Comparison of ENCODE assay signal across 8 mouse cellular contexts in genomic region chr13:21407969-21408804, GRCm38 (mm10). TPM values are rescaled to one million over a fixed set of nuclear protein-coding genes. Genes with fewer than 3 reads are reported as not detected.
A peak's percentile ranks its signal among the peaks of the same experiment; 100 is the strongest.
DNase-seq lines count a peak whose midpoint lies in the region; ATAC-seq and TF ChIP-seq lines count a peak whose summit lies in the region.

No protein-coding gene starts in this region.

- DNase-seq in adrenal gland, postnatal 36 days = peak; percentile 86 to 87
- DNase-seq in left cerebral cortex, postnatal 36 days (ENCODE audit: low spot score in 2 of 2) = peak; percentile 86 to 89
- peak; percentile 77 for DNase-seq in midbrain, embryonic 10.5 days (ENCODE audit: low spot score)
- DNase-seq in right cerebral cortex, postnatal 36 days (ENCODE audit: low spot score in 2 of 2) = peak; percentile 88 to 92
- peak; percentile 68 to 81 for DNase-seq in urinary bladder, postnatal 4 days (ENCODE audit: low spot score in 2 of 2)

- H3K9ac ChIP-seq in embryonic facial prominence, embryonic 12.5 days = peak overlapping the region; percentile 68
- peak overlapping the region; percentile 64 for H3K9ac ChIP-seq in intestine, postnatal 0 days (ENCODE audit: low read depth, low read length)

- 3% methylated on average over 27 of the region's 27 CpGs for WGBS in embryonic facial prominence, embryonic 12.5 days
- 2% methylated on average over 27 of the region's 27 CpGs for WGBS in intestine, postnatal 0 days
- WGBS in midbrain, embryonic 10.5 days = 4% methylated on average over 27 of the region's 27 CpGs

- no peaks in the 10 kb centered on the region; the same call in 1 of the 2 replicates for H3K4me1 ChIP-seq in embryonic facial prominence, embryonic 12.5 days
- 0 out of 2 replicates have a peak, but pooled peaks cover 5% of the 10 kb centered on the region for H3K4me1 ChIP-seq in intestine, postnatal 0 days (replicated peaks; ENCODE audit: control insufficient read depth, insufficient read depth, low read length)
- peaks cover 17% of the 10 kb centered on the region for H3K4me1 ChIP-seq in midbrain, embryonic 10.5 days

- no peak for TF ChIP-seq CTCF in intestine, postnatal 0 days (IDR thresholded peaks at IDR 0.05; ENCODE audit: low read depth)

- ATAC-seq in embryonic facial prominence, embryonic 12.5 days (ENCODE audit: insufficient number of reproducible peaks, insufficient read depth, low FRiP score, low TSS enrichment) = peak; percentile 91
- peak; percentile 93 for ATAC-seq in granulocyte monocyte progenitor cell, adult 5-6 weeks (replicated peaks; ENCODE audit: poor library complexity, severe bottlenecking)
- ATAC-seq in intestine, postnatal 0 days = peak; percentile 82

- H3K27ac ChIP-seq in embryonic facial prominence, embryonic 12.5 days = peak overlapping the region; percentile 65; the same call in 1 of the 2 replicates
- peak overlapping the region; percentile 62; the same call in 1 of the 2 replicates for H3K27ac ChIP-seq in intestine, postnatal 0 days (ENCODE audit: low read depth, low read length)
- peak overlapping the region; percentile 87 for H3K27ac ChIP-seq in midbrain, embryonic 10.5 days (replicated peaks)

- peak overlapping the region; percentile 49 for H3K4me3 ChIP-seq in embryonic facial prominence, embryonic 12.5 days
- H3K4me3 ChIP-seq in intestine, postnatal 0 days (ENCODE audit: low read depth, low read length) = peak overlapping the region; percentile 59
- H3K4me3 ChIP-seq in midbrain, embryonic 10.5 days = peak overlapping the region; percentile 60

- intact Hi-C loops in left cerebral cortex, postnatal 36 days (cut with DNase I) = loop anchor here (1.0 to 2.0 kb wide), 2 partner anchors 45 kb away; partner anchors contain the start of gene Zscan26

- no peaks in the 10 kb centered on the region for H3K36me3 ChIP-seq in embryonic facial prominence, embryonic 12.5 days
- no peaks in the 10 kb centered on the region for H3K36me3 ChIP-seq in intestine, postnatal 0 days (ENCODE audit: control insufficient read depth, insufficient read depth)
- no peaks in the 10 kb centered on the region for H3K36me3 ChIP-seq in midbrain, embryonic 10.5 days

- peak overlapping the region; percentile 63 for H3K4me2 ChIP-seq in embryonic facial prominence, embryonic 12.5 days (replicated peaks)
- peak overlapping the region; percentile 82 for H3K4me2 ChIP-seq in intestine, postnatal 0 days (replicated peaks; ENCODE audit: low read depth)

- no peaks in the 10 kb centered on the region for H3K9me3 ChIP-seq in embryonic facial prominence, embryonic 12.5 days
- no peaks in the 10 kb centered on the region for H3K9me3 ChIP-seq in intestine, postnatal 0 days (ENCODE audit: control insufficient read depth)
- H3K9me3 ChIP-seq in midbrain, embryonic 10.5 days (replicated peaks) = no peaks in the 10 kb centered on the region

- H3K27me3 ChIP-seq in embryonic facial prominence, embryonic 12.5 days = no peaks in the 10 kb centered on the region
- H3K27me3 ChIP-seq in intestine, postnatal 0 days (replicated peaks; ENCODE audit: control insufficient read depth, insufficient read depth, low read length) = no peaks in the 10 kb centered on the region
- peaks cover 4% of the 10 kb centered on the region; the same call in 1 of the 2 replicates for H3K27me3 ChIP-seq in midbrain, embryonic 10.5 days (ENCODE audit: low read depth, poor library complexity, severe bottlenecking)

RNA-seq across cellular contexts. Expression of gene Zkscan3, which starts 5.6 kb away (rescaled TPM):
- 10 to 100 TPM; 55.6 to 64.5 TPM for total RNA-seq in adrenal gland, postnatal 36 days (2021)
- polyA plus RNA-seq in embryonic facial prominence, embryonic 12.5 days (2016; fragmentation: Nextera tagmentation; extraction: Ambion mirVana) = 101 and 103 TPM in 2 replicates
- total RNA-seq in granulocyte monocyte progenitor cell, adult 5-6 weeks (2014; fragmentation: Nextera tagmentation) = 41.4 and 46.5 TPM in 2 replicates
- 29.1 and 33.0 TPM in 2 replicates for total RNA-seq in granulocyte monocyte progenitor cell, adult 5-6 weeks (2017)
- polyA plus RNA-seq in intestine, postnatal 0 days (2015; fragmentation: Nextera tagmentation; extraction: Ambion mirVana) = 37.1 and 40.6 TPM in 2 replicates
- 10 to 100 TPM; 30.3 to 45.5 TPM for total RNA-seq in left cerebral cortex, postnatal 36 days (2021)
- 87.1 and 91.1 TPM in 2 replicates for polyA plus RNA-seq in midbrain, embryonic 10.5 days (2016; fragmentation: Nextera tagmentation; extraction: Ambion mirVana)

RNA-seq across cellular contexts. Expression of gene Pgbd1, which starts 32.7 kb away (rescaled TPM):
- under 1 TPM; 0.79 to 0.89 TPM for total RNA-seq in adrenal gland, postnatal 36 days (2021)
- polyA plus RNA-seq in embryonic facial prominence, embryonic 12.5 days (2016; fragmentation: Nextera tagmentation; extraction: Ambion mirVana) = 3.3 and 4.2 TPM in 2 replicates
- total RNA-seq in granulocyte monocyte progenitor cell, adult 5-6 weeks (2014; fragmentation: Nextera tagmentation) = 0.71 and 3.2 TPM in 2 replicates
- 0.93 and 2.0 TPM in 2 replicates for total RNA-seq in granulocyte monocyte progenitor cell, adult 5-6 weeks (2017)
- polyA plus RNA-seq in intestine, postnatal 0 days (2015; fragmentation: Nextera tagmentation; extraction: Ambion mirVana) = 0.47 and 0.60 TPM in 2 replicates
- total RNA-seq in left cerebral cortex, postnatal 36 days (2021) = 1 to 10 TPM; 1.3 to 1.9 TPM
- polyA plus RNA-seq in midbrain, embryonic 10.5 days (2016; fragmentation: Nextera tagmentation; extraction: Ambion mirVana) = 5.1 TPM in 2 replicates

RNA-seq across cellular contexts. Expression of gene Zscan26, which starts 45.3 kb away (rescaled TPM):
- 10 to 100 TPM; 34.5 to 39.7 TPM for total RNA-seq in adrenal gland, postnatal 36 days (2021)
- polyA plus RNA-seq in embryonic facial prominence, embryonic 12.5 days (2016; fragmentation: Nextera tagmentation; extraction: Ambion mirVana) = 30.5 and 34.4 TPM in 2 replicates
- 19.5 and 21.5 TPM in 2 replicates for total RNA-seq in granulocyte monocyte progenitor cell, adult 5-6 weeks (2014; fragmentation: Nextera tagmentation)
- 18.7 and 22.5 TPM in 2 replicates for total RNA-seq in granulocyte monocyte progenitor cell, adult 5-6 weeks (2017)
- polyA plus RNA-seq in intestine, postnatal 0 days (2015; fragmentation: Nextera tagmentation; extraction: Ambion mirVana) = 11.4 and 14.7 TPM in 2 replicates
- total RNA-seq in left cerebral cortex, postnatal 36 days (2021) = 10 to 100 TPM; 43.8 to 58.5 TPM
- 24.2 and 25.6 TPM in 2 replicates for polyA plus RNA-seq in midbrain, embryonic 10.5 days (2016; fragmentation: Nextera tagmentation; extraction: Ambion mirVana)

RNA-seq across cellular contexts. Expression of gene Zscan12, which starts 45.6 kb away (rescaled TPM):
- 10 to 100 TPM in 1 of 2 experiments, 1 to 10 TPM in 1; 8.5 to 10.6 TPM for total RNA-seq in adrenal gland, postnatal 36 days (2021)
- 17.4 and 19.2 TPM in 2 replicates for polyA plus RNA-seq in embryonic facial prominence, embryonic 12.5 days (2016; fragmentation: Nextera tagmentation; extraction: Ambion mirVana)
- 8.4 and 8.6 TPM in 2 replicates for total RNA-seq in granulocyte monocyte progenitor cell, adult 5-6 weeks (2014; fragmentation: Nextera tagmentation)
- total RNA-seq in granulocyte monocyte progenitor cell, adult 5-6 weeks (2017) = 11.1 and 20.0 TPM in 2 replicates
- 3.5 and 3.9 TPM in 2 replicates for polyA plus RNA-seq in intestine, postnatal 0 days (2015; fragmentation: Nextera tagmentation; extraction: Ambion mirVana)
- total RNA-seq in left cerebral cortex, postnatal 36 days (2021) = 1 to 10 TPM; 7.1 to 9.4 TPM
- polyA plus RNA-seq in midbrain, embryonic 10.5 days (2016; fragmentation: Nextera tagmentation; extraction: Ambion mirVana) = 20.4 and 21.9 TPM in 2 replicates

Comparison
In these comparisons a context has a peak if more than half of its experiments do, and no peak if none do; other contexts are left out.
1. Peak in every context shown above with its lines: DNase-seq, ATAC-seq, H3K4me3 ChIP-seq and H3K27ac ChIP-seq.